Mouse (Mus musculus): ENCODE measurements around the gene Rnf220. TPM values are rescaled to one million over a fixed set of nuclear protein-coding genes. Genes with fewer than 3 reads are reported as not detected.

Rnf220 gene
- 185 TPM for total RNA-seq (2023)

GRCm38 (mm10) chr4:117496482-117497165 lies at the start of gene Rnf220:
Rnf220 (minus strand) TSS chr4:117497052.

DNA sequence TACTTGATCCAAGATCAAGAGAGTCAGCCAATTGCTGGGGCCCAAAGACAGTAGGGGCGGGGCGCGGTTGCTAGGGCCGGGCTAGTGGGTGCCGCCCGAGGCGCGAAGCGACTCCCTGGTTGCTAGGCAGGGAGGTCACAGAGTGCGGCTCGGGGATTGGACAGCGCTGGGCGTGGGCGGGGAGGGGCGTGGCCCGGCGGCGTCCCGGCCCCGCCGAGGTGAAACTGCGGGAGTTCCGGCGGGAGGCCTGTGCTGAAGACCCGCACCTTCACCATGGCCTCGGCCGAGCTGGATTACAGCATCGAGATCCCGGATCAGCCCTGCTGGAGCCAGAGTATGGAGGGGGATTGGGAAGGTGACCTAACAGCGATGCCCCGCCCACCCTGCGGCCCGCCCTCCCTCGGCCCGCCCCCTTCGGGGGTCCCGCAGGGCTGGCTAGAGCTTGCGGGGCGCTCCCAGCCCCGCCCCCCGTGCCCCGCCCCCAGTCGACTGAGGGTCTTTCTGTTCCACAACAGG lies 245.0 kb downstream of the Rnf220 start, which contains the start of the genes Tmem53 and Armh1:
Gene Tmem53, plus strand, starts transcription at position 151 of the 516 bp plus-strand sequence.
Gene Armh1, minus strand, starts transcription at position 325 of the 516 bp plus-strand sequence.

Other genes with a start within 250 kb of the Rnf220 start
- not detected for gene Tmem53, start 245.1 kb downstream of the Rnf220 start, total RNA-seq (2023)
- gene Armh1, start 244.9 kb downstream of the Rnf220 start, total RNA-seq (2023): not detected
- gene Eri3, start 53.3 kb upstream of the Rnf220 start, total RNA-seq (2023): 43.8 TPM
- gene Dmap1, start 185.2 kb upstream of the Rnf220 start, total RNA-seq (2023): 28.1 TPM
- gene Gm12845, start 227.4 kb upstream of the Rnf220 start, total RNA-seq (2023): not detected

All from CD8-positive naive resting alpha-beta T cell, adult 57 days (primary cell).